Mouse (Mus musculus) adipocyte (in vitro differentiated cells): ENCODE measurements around the gene 1700018B08Rik.

Source experiments
- DNase-seq: peaks from one replicate; pipeline ENCODE4 v3.0.0-alpha.2; 2016; ENCODE audit warnings: low spot score

1700018B08Rik gene

GRCm38 (mm10) chr8:121513429-121513828 is 30.7 kb downstream of the 1700018B08Rik start:
- DNase-seq: peak; percentile 83

- DNase-seq: no peak
Observed at GRCm38 (mm10) chr8:121511751-121512150, 32.4 kb downstream of the 1700018B08Rik start.

- DNase-seq: no peak
Observed at GRCm38 (mm10) chr8:121497621-121498020, 46.5 kb downstream of the 1700018B08Rik start.

GRCm38 (mm10) chr8:121491633-121492032 is 52.5 kb downstream of the 1700018B08Rik start:
- DNase-seq: no peak

- no peak for DNase-seq
Observed at GRCm38 (mm10) chr8:121484072-121484782, 59.9 kb downstream of the 1700018B08Rik start.
